In the genomic region with DNA sequence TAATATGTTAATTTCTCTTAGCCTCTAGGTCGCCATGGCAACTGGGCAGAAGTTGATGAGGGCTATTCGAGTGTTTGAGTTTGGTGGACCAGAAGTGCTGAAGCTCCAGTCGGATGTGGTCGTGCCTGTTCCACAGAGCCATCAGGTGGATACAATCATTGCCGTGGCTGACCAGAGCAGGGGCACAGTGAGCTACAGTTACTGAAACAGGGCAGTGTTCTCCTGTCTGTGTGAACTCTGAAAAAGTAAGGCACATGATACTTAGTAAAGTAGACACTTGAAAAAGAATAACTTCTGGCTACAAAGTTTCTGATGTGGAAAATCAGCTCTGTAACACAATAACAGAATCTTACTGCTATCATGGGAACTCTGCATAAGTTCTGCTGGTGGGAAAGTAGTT, we compare ENCODE assay signal across 26 mouse cellular contexts. TPM values are rescaled to one million over a fixed set of nuclear protein-coding genes. Genes with fewer than 3 reads are reported as not detected.
DNase-seq lines count a peak whose midpoint lies in the region; ATAC-seq and TF ChIP-seq lines count a peak whose summit lies in the region.
"Had no signal": no experiment of that assay in that cellular context is flagged by ENCODE, and none has a peak within 500 bp of the region (broad histone marks: within the 10 kb centered on the region; RNA-seq: fewer than 3 reads in every experiment).

No protein-coding gene starts in this region.

- no peak for TF ChIP-seq POLR2A in kidney, adult 2 months (IDR thresholded peaks at IDR 0.05; ENCODE audit: low read depth, low read length)

- no peak overlapping the region for H3K9ac ChIP-seq in kidney, embryonic 16.5 days (replicated peaks; ENCODE audit: low read length)
- H3K9ac ChIP-seq in midbrain, embryonic 14.5 days (replicated peaks; ENCODE audit: low read length), result no peak overlapping the region
- no peak overlapping the region for H3K9ac ChIP-seq in midbrain, postnatal 0 days (replicated peaks; ENCODE audit: low read length, poor library complexity, severe bottlenecking)
- H3K9ac ChIP-seq: embryonic facial prominence, embryonic 13.5 days; embryonic facial prominence, embryonic 15.5 days; forebrain, embryonic 12.5 days had no signal

- TF ChIP-seq CTCF in kidney, adult 2 months (conservative IDR thresholded peaks at IDR 0.05; ENCODE audit: insufficient read depth, insufficient read length, low read depth, low read length), result no peak
- no peak for TF ChIP-seq CTCF in midbrain, postnatal 0 days (IDR thresholded peaks at IDR 0.05)

- no peak overlapping the region for H3K4me2 ChIP-seq in kidney, embryonic 16.5 days (replicated peaks; ENCODE audit: low read depth, low read length)
- no peak overlapping the region for H3K4me2 ChIP-seq in midbrain, embryonic 14.5 days (ENCODE audit: low read length)
- H3K4me2 ChIP-seq in midbrain, postnatal 0 days (ENCODE audit: low read depth, low read length, poor library complexity, severe bottlenecking), result no peak overlapping the region
- H3K4me2 ChIP-seq: embryonic facial prominence, embryonic 13.5 days; embryonic facial prominence, embryonic 15.5 days; forebrain, embryonic 12.5 days had no signal

- WGBS in kidney, adult 2 months, result 46% methylated on average over 5 of the region's 5 CpGs
- 69% methylated on average over 5 of the region's 5 CpGs for WGBS in kidney, embryonic 16.5 days
- 67% methylated on average over 5 of the region's 5 CpGs for WGBS in midbrain, embryonic 14.5 days
- 68% methylated on average over 5 of the region's 5 CpGs for WGBS in midbrain, postnatal 0 days

- H3K4me1 ChIP-seq in kidney, adult 2 months (ENCODE audit: control insufficient read depth, insufficient read depth, low read length), result peaks cover 18% of the 10 kb centered on the region; the same call in 1 of the 2 replicates
- no peaks in the 10 kb centered on the region for H3K4me1 ChIP-seq in kidney, embryonic 16.5 days (ENCODE audit: insufficient read depth, low read length)
- H3K4me1 ChIP-seq in midbrain, embryonic 14.5 days (ENCODE audit: control insufficient read depth, insufficient read depth, low read length), result no peaks in the 10 kb centered on the region
- no peaks in the 10 kb centered on the region for H3K4me1 ChIP-seq in midbrain, postnatal 0 days (ENCODE audit: insufficient read depth, low read length)
- H3K4me1 ChIP-seq: embryonic facial prominence, embryonic 13.5 days; embryonic facial prominence, embryonic 15.5 days; forebrain, embryonic 10.5 days; forebrain, embryonic 12.5 days had no signal

- H3K9me3 ChIP-seq in kidney, embryonic 16.5 days (ENCODE audit: low read length), result no peaks in the 10 kb centered on the region
- H3K9me3 ChIP-seq in midbrain, embryonic 14.5 days (ENCODE audit: control insufficient read depth, low read length), result no peaks in the 10 kb centered on the region
- H3K9me3 ChIP-seq in midbrain, postnatal 0 days (ENCODE audit: low read length), result no peaks in the 10 kb centered on the region
- H3K9me3 ChIP-seq: embryonic facial prominence, embryonic 13.5 days; embryonic facial prominence, embryonic 15.5 days; forebrain, embryonic 10.5 days; forebrain, embryonic 12.5 days had no signal

- no peak for ATAC-seq in kidney, embryonic 16.5 days (ENCODE audit: low FRiP score, low TSS enrichment)
- ATAC-seq in midbrain, embryonic 14.5 days (ENCODE audit: low FRiP score, low TSS enrichment), result no peak
- no peak for ATAC-seq in midbrain, postnatal 0 days (ENCODE audit: low FRiP score)
- ATAC-seq: forebrain, embryonic 14.5 days had no signal

- no peak overlapping the region for H3K4me3 ChIP-seq in kidney, adult 2 months (ENCODE audit: insufficient read depth, low read depth, low read length)
- H3K4me3 ChIP-seq in kidney, embryonic 16.5 days (ENCODE audit: low read length), result no peak overlapping the region
- no peak overlapping the region for H3K4me3 ChIP-seq in midbrain, embryonic 14.5 days (replicated peaks; ENCODE audit: low read depth, low read length)
- H3K4me3 ChIP-seq in midbrain, postnatal 0 days (ENCODE audit: low read depth, low read length), result no peak overlapping the region
- H3K4me3 ChIP-seq: embryonic facial prominence, embryonic 13.5 days; embryonic facial prominence, embryonic 15.5 days; erythroblast, embryonic 14.5 days; forebrain, embryonic 10.5 days; forebrain, embryonic 12.5 days had no signal

- peak; percentile 46 for DNase-seq in kidney, adult 2 months
- no peak for DNase-seq in kidney, adult 11 months
- no peak for DNase-seq in kidney, postnatal 4 days
- peak; percentile 8 for DNase-seq in midbrain, embryonic 14.5 days
- no peak for DNase-seq in midbrain, postnatal 0 days (ENCODE audit: low spot score)
- peak; percentile 7 for DNase-seq in urinary bladder, adult 2 months (ENCODE audit: low spot score)
- DNase-seq in urinary bladder, adult 18-20 months (ENCODE audit: low spot score in 2 of 2), result no peak
- DNase-seq: adrenal gland, adult 2 months; adrenal gland, postnatal 10 days; adrenal gland, postnatal 25 days; cerebellum, adult 11 months; cerebellum, adult 18-20 months; cerebellum, adult 8-10 months; cerebellum, adult 9-11 months; cerebellum, postnatal 14 days; cerebellum, postnatal 36 days; embryo, embryonic 11 days had no signal

- H3K27me3 ChIP-seq in kidney, adult 2 months (replicated peaks; ENCODE audit: control insufficient read depth, insufficient read depth, low read length), result no peaks in the 10 kb centered on the region
- no peaks in the 10 kb centered on the region for H3K27me3 ChIP-seq in kidney, embryonic 16.5 days (ENCODE audit: insufficient read depth, low read length)
- no peaks in the 10 kb centered on the region for H3K27me3 ChIP-seq in midbrain, embryonic 14.5 days (ENCODE audit: control insufficient read depth, insufficient read depth, low read length)
- no peaks in the 10 kb centered on the region for H3K27me3 ChIP-seq in midbrain, postnatal 0 days (ENCODE audit: insufficient read depth, low read length)
- H3K27me3 ChIP-seq: embryonic facial prominence, embryonic 13.5 days; embryonic facial prominence, embryonic 15.5 days; forebrain, embryonic 12.5 days had no signal

- peak overlapping the region; percentile 42 for H3K27ac ChIP-seq in kidney, adult 2 months (ENCODE audit: insufficient read depth, low read depth, low read length)
- H3K27ac ChIP-seq in kidney, embryonic 16.5 days (ENCODE audit: low read length), result 0 out of 2 replicates have a peak overlapping the region, but pooled peaks have one; percentile 23
- no peak overlapping the region for H3K27ac ChIP-seq in midbrain, embryonic 14.5 days (replicated peaks; ENCODE audit: low read depth, low read length)
- no peak overlapping the region for H3K27ac ChIP-seq in midbrain, postnatal 0 days (ENCODE audit: low read depth, low read length)
- H3K27ac ChIP-seq: embryonic facial prominence, embryonic 13.5 days; embryonic facial prominence, embryonic 15.5 days; forebrain, embryonic 10.5 days; forebrain, embryonic 12.5 days had no signal

- peaks cover 15% of the 10 kb centered on the region for H3K36me3 ChIP-seq in kidney, adult 2 months (ENCODE audit: control insufficient read depth, insufficient read depth, low read length)
- peaks cover 13% of the 10 kb centered on the region for H3K36me3 ChIP-seq in kidney, embryonic 16.5 days (ENCODE audit: insufficient read depth, low read length)
- no peaks in the 10 kb centered on the region for H3K36me3 ChIP-seq in midbrain, embryonic 14.5 days (ENCODE audit: control insufficient read depth, insufficient read depth, low read length)
- H3K36me3 ChIP-seq in midbrain, postnatal 0 days (ENCODE audit: insufficient read depth, low read length), result no peaks in the 10 kb centered on the region

RNA-seq across cellular contexts. Expression of a gene that starts 8.0 kb away (rescaled TPM):
- polyA plus RNA-seq in kidney, adult 2 months (2012; rRNA removed), result 12.0 and 12.5 TPM in 2 replicates
- 18.9 and 21.7 TPM in 2 replicates for polyA plus RNA-seq in kidney, embryonic 16.5 days (2015; fragmentation: Nextera tagmentation; extraction: Ambion mirVana)
- 13.5 and 14.3 TPM in 2 replicates for polyA plus RNA-seq in midbrain, embryonic 14.5 days (2014; fragmentation: Nextera tagmentation; extraction: Ambion mirVana)
- 6.3 and 10.2 TPM in 2 replicates for total RNA-seq in midbrain, postnatal 0 days (2014; rRNA removed)
- polyA plus RNA-seq in midbrain, postnatal 0 days (2015; fragmentation: Nextera tagmentation; extraction: Ambion mirVana), result 9.9 and 10.7 TPM in 2 replicates
- 6.0 and 7.9 TPM in 2 replicates for polyA plus RNA-seq in urinary bladder, adult 2 months (2012; rRNA removed)

RNA-seq across cellular contexts. Expression of a gene that starts 8.4 kb away (rescaled TPM):
- polyA plus RNA-seq in kidney, adult 2 months (2012; rRNA removed), result 218 and 240 TPM in 2 replicates
- polyA plus RNA-seq in kidney, embryonic 16.5 days (2015; fragmentation: Nextera tagmentation; extraction: Ambion mirVana), result 47.6 and 50.2 TPM in 2 replicates
- polyA plus RNA-seq in midbrain, embryonic 14.5 days (2014; fragmentation: Nextera tagmentation; extraction: Ambion mirVana), result 10.7 and 13.9 TPM in 2 replicates
- total RNA-seq in midbrain, postnatal 0 days (2014; rRNA removed), result 12.0 and 12.6 TPM in 2 replicates
- 12.3 and 13.9 TPM in 2 replicates for polyA plus RNA-seq in midbrain, postnatal 0 days (2015; fragmentation: Nextera tagmentation; extraction: Ambion mirVana)
- polyA plus RNA-seq in urinary bladder, adult 2 months (2012; rRNA removed), result 11.4 and 12.7 TPM in 2 replicates

RNA-seq across cellular contexts. Expression of a gene that starts 58.8 kb away (rescaled TPM):
- polyA plus RNA-seq in kidney, adult 2 months (2012; rRNA removed), result 0.19 TPM in 2 replicates
- polyA plus RNA-seq in kidney, embryonic 16.5 days (2015; fragmentation: Nextera tagmentation; extraction: Ambion mirVana), result 0.04 and 0.18 TPM in 2 replicates
- 1.0 and 2.7 TPM in 2 replicates for polyA plus RNA-seq in midbrain, embryonic 14.5 days (2014; fragmentation: Nextera tagmentation; extraction: Ambion mirVana)
- total RNA-seq in midbrain, postnatal 0 days (2014; rRNA removed), result 2.5 and 4.7 TPM in 2 replicates
- polyA plus RNA-seq in midbrain, postnatal 0 days (2015; fragmentation: Nextera tagmentation; extraction: Ambion mirVana), result 3.3 and 3.8 TPM in 2 replicates
- polyA plus RNA-seq in urinary bladder, adult 2 months (2012; rRNA removed), result 0.03 and 0.04 TPM in 2 replicates
- total RNA-seq: common myeloid progenitor, adult 5-6 weeks; MEL had no signal
- polyA plus RNA-seq: erythroblast, embryonic 14.5 days had no signal

Comparison
In these comparisons a context has a peak if more than half of its experiments do, and no peak if none do; other contexts are left out.
1. DNase-seq: peak in kidney, adult 2 months (single experiment), midbrain, embryonic 14.5 days (single experiment) and urinary bladder, adult 2 months (single experiment); none in kidney, adult 11 months (single experiment), kidney, postnatal 4 days (0 of 2), midbrain, postnatal 0 days (single experiment) and urinary bladder, adult 18-20 months (0 of 2).
2. H3K27ac ChIP-seq: peak in kidney, adult 2 months (single experiment) and kidney, embryonic 16.5 days (single experiment); none in midbrain, embryonic 14.5 days (single experiment) and midbrain, postnatal 0 days (single experiment).